Mouse (Mus musculus): ENCODE results near the gene Rapgef1. TPM values are rescaled to one million over a fixed set of nuclear protein-coding genes. Genes with fewer than 3 reads are reported as not detected.
A peak's percentile ranks its signal among the peaks of the same experiment; 100 is the strongest.

The Rapgef1 gene
- polyA plus RNA-seq, 1 experiment from 2014 or later = 9.7 TPM

DNA sequence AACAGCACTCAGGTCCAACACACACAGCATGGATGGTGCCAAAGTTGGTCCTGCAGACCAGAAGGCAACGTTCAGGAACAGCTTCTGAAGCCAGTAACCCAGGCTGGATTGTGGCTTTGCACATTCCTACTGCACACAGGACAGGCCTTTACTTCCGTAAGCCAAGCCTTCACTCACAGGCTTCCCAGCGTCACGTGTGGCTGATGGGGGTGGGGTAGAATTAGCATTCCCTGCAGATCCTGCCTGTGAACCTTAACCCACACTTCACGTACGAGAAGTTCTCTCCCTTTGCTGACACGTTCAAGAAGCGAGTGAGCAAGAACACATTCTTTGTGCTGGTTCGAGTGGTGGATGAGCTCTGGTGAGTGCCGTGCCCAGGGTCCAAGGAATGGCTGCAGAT lies 113.0 kb downstream of the Rapgef1 start:
- peaks cover 8% of the 10 kb centered on the region for H3K4me1 ChIP-seq
- no peak overlapping the region for H3K9ac ChIP-seq
- H3K27me3 ChIP-seq (replicated peaks) = no peaks in the 10 kb centered on the region
- ATAC-seq (ENCODE audit: extremely low read depth, insufficient number of reproducible peaks, low FRiP score, low TSS enrichment) = no peak
- H3K27ac ChIP-seq (replicated peaks) = no peak overlapping the region
- H3K9me3 ChIP-seq = no peaks in the 10 kb centered on the region
- H3K4me2 ChIP-seq = no peak overlapping the region
- H3K4me3 ChIP-seq = no peak overlapping the region
- WGBS = 76% methylated on average over 10 of the region's 10 CpGs
- peaks cover 94% of the 10 kb centered on the region for H3K36me3 ChIP-seq

GRCm38 (mm10) chr2:29733348-29733747 lies 113.8 kb downstream of the Rapgef1 start:
- WGBS = 89% methylated on average over 5 of the region's 5 CpGs
- ATAC-seq (ENCODE audit: extremely low read depth, insufficient number of reproducible peaks, low FRiP score, low TSS enrichment) = no peak
- H3K27ac ChIP-seq (replicated peaks) = no peak overlapping the region
- peaks cover 94% of the 10 kb centered on the region for H3K36me3 ChIP-seq
- no peaks in the 10 kb centered on the region for H3K9me3 ChIP-seq
- H3K4me2 ChIP-seq = no peak overlapping the region
- H3K9ac ChIP-seq = no peak overlapping the region
- H3K4me3 ChIP-seq = no peak overlapping the region
- H3K4me1 ChIP-seq = peaks cover 12% of the 10 kb centered on the region
- no peaks in the 10 kb centered on the region for H3K27me3 ChIP-seq (replicated peaks)

- no peaks in the 10 kb centered on the region for H3K27me3 ChIP-seq (replicated peaks)
- H3K4me2 ChIP-seq = no peak overlapping the region
- H3K27ac ChIP-seq (replicated peaks) = no peak overlapping the region
- H3K4me1 ChIP-seq = peaks cover 12% of the 10 kb centered on the region
- H3K4me3 ChIP-seq = no peak overlapping the region
- H3K36me3 ChIP-seq = peaks cover 94% of the 10 kb centered on the region
- ATAC-seq (ENCODE audit: extremely low read depth, insufficient number of reproducible peaks, low FRiP score, low TSS enrichment) = no peak
- H3K9me3 ChIP-seq = no peaks in the 10 kb centered on the region
- WGBS = 87% methylated on average over 12 of the region's 12 CpGs
- H3K9ac ChIP-seq = no peak overlapping the region
These were observed 116.2 kb downstream of the Rapgef1 start for GRCm38 (mm10) chr2:29735708-29736107.

DNA sequence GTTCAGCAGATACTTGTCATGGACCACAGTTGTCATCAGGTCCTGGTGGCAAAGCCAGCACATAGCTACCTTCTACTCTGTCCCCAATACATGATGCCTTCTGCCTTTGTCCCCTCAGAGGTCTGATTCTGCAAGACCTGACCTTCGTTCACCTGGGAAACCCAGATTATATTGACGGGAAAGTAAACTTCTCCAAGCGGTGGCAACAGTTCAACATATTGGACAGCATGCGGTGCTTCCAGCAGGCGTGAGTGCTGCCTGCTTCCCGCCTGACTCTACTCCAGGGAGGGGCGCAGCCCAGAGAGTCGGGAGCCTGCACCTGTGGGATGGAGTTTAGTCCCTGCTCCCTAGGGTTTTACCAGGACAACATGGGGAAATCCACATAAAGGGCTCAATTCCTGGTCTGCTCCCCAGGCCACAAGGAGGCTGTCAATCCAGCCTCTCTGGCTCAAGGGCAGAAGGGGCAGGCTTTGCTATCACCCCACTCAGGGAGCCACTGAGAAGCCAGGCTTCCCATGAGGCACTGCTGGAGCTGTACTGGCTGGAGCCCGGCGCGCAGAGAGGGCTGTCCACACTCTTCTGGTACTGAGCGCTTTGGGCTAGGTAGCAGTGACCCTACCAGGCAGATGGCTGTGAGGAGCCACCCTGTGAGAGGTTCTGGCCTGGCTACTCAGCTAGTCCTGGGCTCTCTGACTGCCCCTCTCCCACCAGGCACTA lies 117.8 kb downstream of the Rapgef1 start:
- no peak for ATAC-seq (ENCODE audit: extremely low read depth, insufficient number of reproducible peaks, low FRiP score, low TSS enrichment)
- no peak overlapping the region for H3K4me2 ChIP-seq
- H3K9ac ChIP-seq = peak overlapping the region; percentile 41
- peaks cover 12% of the 10 kb centered on the region for H3K4me1 ChIP-seq
- 72% methylated on average over 12 of the region's 12 CpGs for WGBS
- H3K4me3 ChIP-seq = no peak overlapping the region
- H3K27me3 ChIP-seq (replicated peaks) = no peaks in the 10 kb centered on the region
- H3K27ac ChIP-seq (replicated peaks) = peak overlapping the region; percentile 72
- H3K9me3 ChIP-seq = no peaks in the 10 kb centered on the region
- peaks cover 81% of the 10 kb centered on the region for H3K36me3 ChIP-seq

GRCm38 (mm10) chr2:29738799-29739198 lies 119.3 kb downstream of the Rapgef1 start:
- Histone ChIP-seq H3K9ac (no peak overlapping the region), H3K4me3 (no peak overlapping the region), H3K4me1 (peaks cover 12% of the 10 kb centered on the region), H3K36me3 (peaks cover 67% of the 10 kb centered on the region), H3K4me2 (no peak overlapping the region), H3K27me3 (replicated peaks) (no peaks in the 10 kb centered on the region), H3K27ac (replicated peaks) (no peak overlapping the region), H3K9me3 (no peaks in the 10 kb centered on the region)
- no peak for ATAC-seq (ENCODE audit: extremely low read depth, insufficient number of reproducible peaks, low FRiP score, low TSS enrichment)
- WGBS = 55% methylated on average over 4 of the region's 4 CpGs

GRCm38 (mm10) chr2:29739368-29739767 lies 119.8 kb downstream of the Rapgef1 start:
- Histone ChIP-seq H3K4me3 (no peak overlapping the region), H3K4me1 (peaks cover 12% of the 10 kb centered on the region), H3K4me2 (no peak overlapping the region), H3K36me3 (peaks cover 61% of the 10 kb centered on the region), H3K9ac (no peak overlapping the region), H3K27me3 (replicated peaks) (no peaks in the 10 kb centered on the region), H3K27ac (replicated peaks) (no peak overlapping the region), H3K9me3 (no peaks in the 10 kb centered on the region)
- no peak for ATAC-seq (ENCODE audit: extremely low read depth, insufficient number of reproducible peaks, low FRiP score, low TSS enrichment)
- WGBS = 70% methylated on average over 5 of the region's 5 CpGs

DNA sequence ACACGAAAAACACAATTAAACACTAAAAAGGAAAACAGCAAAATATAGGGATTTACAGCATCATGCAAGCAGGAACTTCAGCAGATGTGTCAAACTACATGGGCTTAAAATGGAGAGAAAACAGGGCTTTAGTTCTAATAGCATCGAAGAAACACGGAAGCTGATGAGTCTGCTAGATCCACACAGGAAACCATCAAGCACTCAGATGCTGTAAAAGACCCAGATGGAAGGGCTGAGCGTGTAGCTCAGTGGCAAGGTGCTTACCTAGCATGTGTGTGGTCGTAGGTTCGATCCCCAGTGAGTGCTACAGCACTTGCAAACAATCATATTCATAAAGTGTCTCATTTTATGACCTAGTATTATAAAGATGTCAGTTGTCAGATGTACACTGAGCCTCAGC lies 121.7 kb downstream of the Rapgef1 start:
- no peak for ATAC-seq (ENCODE audit: extremely low read depth, insufficient number of reproducible peaks, low FRiP score, low TSS enrichment)
- peaks cover 12% of the 10 kb centered on the region for H3K4me1 ChIP-seq
- no peak overlapping the region for H3K9ac ChIP-seq
- peaks cover 14% of the 10 kb centered on the region for H3K27me3 ChIP-seq (replicated peaks)
- H3K36me3 ChIP-seq = peaks cover 44% of the 10 kb centered on the region
- H3K27ac ChIP-seq (replicated peaks) = no peak overlapping the region
- no peak overlapping the region for H3K4me2 ChIP-seq
- 87% methylated on average over 6 of the region's 6 CpGs for whole genome bisulfite sequencing
- H3K4me3 ChIP-seq = no peak overlapping the region
- no peaks in the 10 kb centered on the region for H3K9me3 ChIP-seq

DNA sequence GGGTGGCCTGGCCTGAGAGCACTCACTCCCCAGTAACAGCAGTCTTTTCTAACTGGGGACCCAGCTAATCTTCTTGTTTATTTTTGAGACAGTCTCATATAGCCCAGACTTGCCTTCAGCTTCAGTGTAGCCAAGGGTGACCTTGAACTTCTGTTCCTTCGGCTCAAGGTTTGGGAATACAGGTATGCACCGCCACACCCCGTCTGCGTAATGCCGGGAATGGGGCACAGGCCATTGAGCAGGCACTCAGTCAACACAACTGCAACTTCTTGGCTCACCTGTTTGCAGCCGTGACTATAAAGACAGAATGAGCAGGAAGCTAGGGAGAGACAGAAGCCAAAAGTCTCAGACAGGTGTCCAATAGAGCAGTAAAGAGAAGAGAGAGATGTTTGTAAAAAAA lies 124.7 kb downstream of the Rapgef1 start:
- ATAC-seq (ENCODE audit: extremely low read depth, insufficient number of reproducible peaks, low FRiP score, low TSS enrichment) = no peak
- Histone ChIP-seq H3K27me3 (replicated peaks) (peaks cover 44% of the 10 kb centered on the region), H3K9ac (no peak overlapping the region), H3K4me3 (no peak overlapping the region), H3K36me3 (peaks cover 14% of the 10 kb centered on the region), H3K9me3 (no peaks in the 10 kb centered on the region), H3K4me1 (peaks cover 7% of the 10 kb centered on the region), H3K4me2 (no peak overlapping the region), H3K27ac (replicated peaks) (no peak overlapping the region)
- WGBS = 82% methylated on average over 6 of the region's 6 CpGs

DNA sequence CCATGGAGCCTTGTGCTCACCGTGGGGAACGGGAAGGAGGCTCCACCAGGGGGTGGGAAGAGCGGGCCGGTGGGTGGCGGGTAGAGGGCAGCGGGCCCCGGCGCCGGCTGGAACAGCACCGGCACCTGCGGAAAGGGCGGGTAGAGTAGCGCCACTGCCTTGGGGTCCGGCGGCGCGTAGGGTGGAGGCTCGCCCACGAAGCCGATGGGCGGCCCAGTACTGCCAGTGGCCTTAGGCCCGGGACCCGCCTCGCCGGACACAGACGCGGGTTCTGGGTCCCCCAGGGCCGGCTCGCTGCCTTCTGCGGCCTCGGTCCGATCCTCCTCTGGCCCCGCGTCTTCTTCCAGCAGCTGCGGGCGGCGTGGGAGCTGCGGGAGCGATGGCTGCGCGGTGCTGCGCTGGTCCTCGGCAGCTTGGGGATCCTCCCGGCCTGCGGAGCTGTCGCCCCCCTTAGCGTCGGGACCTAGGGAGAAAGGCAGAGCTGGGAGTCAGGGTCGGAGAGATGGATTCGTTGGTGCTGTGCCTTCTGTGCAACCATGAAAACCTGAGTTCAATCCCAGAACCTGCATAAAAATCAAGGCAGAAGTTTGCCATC lies 127.8 kb downstream of the Rapgef1 start:
- ATAC-seq (ENCODE audit: extremely low read depth, insufficient number of reproducible peaks, low FRiP score, low TSS enrichment) = no peak
- Histone ChIP-seq H3K4me1 (peaks cover 14% of the 10 kb centered on the region), H3K36me3 (no peaks in the 10 kb centered on the region), H3K9me3 (no peaks in the 10 kb centered on the region), H3K9ac (peak overlapping the region; percentile 77), H3K4me2 (peak overlapping the region; percentile 80), H3K27me3 (replicated peaks) (peaks cover 73% of the 10 kb centered on the region), H3K4me3 (peak overlapping the region; percentile 51), H3K27ac (replicated peaks) (no peak overlapping the region)
- WGBS = 3% methylated on average over 50 of the region's 50 CpGs

- no peak for ATAC-seq (ENCODE audit: extremely low read depth, insufficient number of reproducible peaks, low FRiP score, low TSS enrichment)
- WGBS = 44% methylated on average over 5 of the region's 5 CpGs
- H3K36me3 ChIP-seq = no peaks in the 10 kb centered on the region
- H3K9me3 ChIP-seq = no peaks in the 10 kb centered on the region
- H3K4me2 ChIP-seq = peak overlapping the region; percentile 80
- peaks cover 79% of the 10 kb centered on the region for H3K27me3 ChIP-seq (replicated peaks)
- no peak overlapping the region for H3K9ac ChIP-seq
- H3K4me1 ChIP-seq = peaks cover 14% of the 10 kb centered on the region
- H3K27ac ChIP-seq (replicated peaks) = no peak overlapping the region
- peak overlapping the region; percentile 51; the same call in 1 of the 2 replicates for H3K4me3 ChIP-seq
These were observed 128.3 kb downstream of the Rapgef1 start for GRCm38 (mm10) chr2:29747852-29748251.

DNA sequence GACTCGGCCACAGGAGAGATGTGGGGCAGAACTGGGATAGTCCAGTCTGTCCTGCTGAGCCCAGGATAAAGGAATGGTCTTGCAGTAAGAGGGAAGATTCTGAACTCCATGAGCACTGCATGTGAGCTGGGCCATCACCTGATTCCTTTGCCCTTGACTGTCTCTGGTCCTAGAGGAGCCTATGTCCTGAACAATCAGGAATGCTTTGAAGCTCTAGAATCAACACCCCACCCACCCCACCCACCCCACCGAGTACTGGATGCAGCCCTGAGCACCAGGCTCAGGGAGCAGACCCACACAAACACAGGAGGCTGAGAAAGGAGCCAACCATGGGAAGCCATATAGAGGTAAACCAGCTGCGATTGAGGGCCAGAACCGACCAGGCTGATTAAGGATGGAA lies 129.0 kb downstream of the Rapgef1 start:
- no peak for ATAC-seq (ENCODE audit: extremely low read depth, insufficient number of reproducible peaks, low FRiP score, low TSS enrichment)
- H3K9me3 ChIP-seq = no peaks in the 10 kb centered on the region
- H3K27me3 ChIP-seq (replicated peaks) = peaks cover 86% of the 10 kb centered on the region
- no peak overlapping the region for H3K4me3 ChIP-seq
- no peak overlapping the region for H3K4me2 ChIP-seq
- no peaks in the 10 kb centered on the region for H3K36me3 ChIP-seq
- H3K27ac ChIP-seq (replicated peaks) = no peak overlapping the region
- peaks cover 14% of the 10 kb centered on the region for H3K4me1 ChIP-seq
- WGBS = 68% methylated on average over 4 of the region's 4 CpGs
- no peak overlapping the region for H3K9ac ChIP-seq

- H3K9ac ChIP-seq = peak within 1 kb of the TSS; percentile 40
- peaks cover 14% of the 10 kb centered on the region for H3K4me1 ChIP-seq
- 7% methylated on average over 28 of the region's 28 CpGs for WGBS
- no peaks in the 10 kb centered on the region for H3K9me3 ChIP-seq
- no peaks in the 10 kb centered on the region for H3K36me3 ChIP-seq
- H3K27me3 ChIP-seq (replicated peaks) = peaks cover 72% of the 10 kb centered on the region
- no peak within 1 kb of the TSS for H3K27ac ChIP-seq (replicated peaks)
- no peak for ATAC-seq (ENCODE audit: extremely low read depth, insufficient number of reproducible peaks, low FRiP score, low TSS enrichment)
- H3K4me3 ChIP-seq = peak within 1 kb of the TSS; percentile 29
- H3K4me2 ChIP-seq = peak within 1 kb of the TSS; percentile 54
These were observed 132.0 kb downstream of the Rapgef1 start, which contains the start of gene Gm13420 for GRCm38 (mm10) chr2:29751497-29751896. Gm13420 (minus strand) TSS chr2:29751685.

Data from heart, embryonic 13.5 days (tissue).